Mouse (Mus musculus) fibroblast of lung, adult 2 months (primary cell): ENCODE measurements around the gene Prph2.

Experiments used
- DNase-seq: peaks from one replicate; pipeline ENCODE4 v3.0.0-alpha.2; 2011; ENCODE audit warnings: low read depth

Prph2 gene

DNA sequence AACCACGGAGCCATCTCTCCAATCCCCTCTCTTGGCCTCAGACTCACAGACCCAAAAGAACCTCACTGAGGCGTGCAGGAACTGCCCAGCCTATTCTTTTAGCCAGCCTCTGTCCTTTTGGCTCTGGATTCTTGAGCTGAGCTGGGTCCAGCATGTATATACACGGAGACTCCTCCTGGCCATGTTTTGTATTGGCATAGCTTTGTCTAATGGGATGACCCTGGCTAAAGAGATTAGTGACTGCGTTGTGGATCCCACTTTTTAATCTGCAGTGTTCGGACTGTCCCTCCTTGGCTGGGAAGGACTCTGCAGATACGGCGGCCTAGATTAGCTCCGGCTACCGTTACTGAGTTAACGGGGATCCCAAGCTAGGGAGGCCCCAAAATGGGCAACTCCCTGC, at the start of gene Prph2:
Prph2 (plus strand) TSS at position 274 of the 400 bp plus-strand sequence.
- DNase-seq = no peak

DNA sequence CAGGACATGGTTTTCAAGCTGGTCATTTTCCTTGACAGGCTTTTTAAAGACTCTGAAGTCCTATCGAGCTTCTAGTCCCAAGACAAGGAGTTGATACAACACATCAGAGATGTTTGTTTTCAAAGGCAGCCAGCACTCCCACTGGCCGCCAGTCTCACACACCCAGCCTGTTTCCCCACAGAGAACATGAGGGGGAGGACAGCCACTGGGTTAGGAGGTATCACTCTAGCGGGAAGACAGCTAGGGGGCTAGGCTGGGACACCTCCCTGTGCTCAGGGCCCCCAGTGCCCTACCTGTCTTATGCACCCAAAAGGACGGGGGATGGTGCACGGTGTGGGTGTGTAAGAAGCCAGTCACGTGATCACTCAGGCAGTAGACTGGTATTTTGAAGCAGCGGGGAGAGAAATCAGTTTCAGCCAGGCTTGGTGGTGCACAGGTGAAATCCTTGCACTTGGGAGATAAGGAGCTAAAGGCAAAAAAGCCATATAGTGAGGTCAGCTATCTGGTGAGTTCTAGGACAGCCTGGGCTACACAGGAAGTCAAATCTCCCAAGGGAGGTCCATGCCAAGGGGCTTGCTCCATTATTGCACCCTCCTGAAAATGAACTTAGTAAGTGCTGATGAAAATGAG, 45.6 kb upstream of the Prph2 start:
- DNase-seq = no peak

DNA sequence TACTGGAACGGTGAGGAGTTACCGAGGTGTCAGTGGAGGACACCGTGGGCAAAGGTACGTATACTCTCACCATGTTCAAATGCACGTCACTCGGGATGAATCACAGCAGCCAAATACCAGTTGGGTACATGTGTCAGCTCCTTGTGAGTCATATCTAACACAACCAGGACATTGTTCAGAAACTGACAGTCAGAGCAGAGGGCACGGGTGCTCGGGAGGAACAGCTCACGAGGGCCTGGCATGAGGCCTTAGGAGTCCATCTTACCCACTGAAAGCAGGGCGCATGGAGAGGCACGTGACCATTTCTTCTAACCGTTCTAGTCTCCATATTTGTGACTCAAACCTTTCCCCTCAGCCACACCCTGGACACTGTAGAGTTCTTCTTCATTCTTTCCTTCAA, 43.4 kb upstream of the Prph2 start:
- peak; percentile 82 for DNase-seq

DNA sequence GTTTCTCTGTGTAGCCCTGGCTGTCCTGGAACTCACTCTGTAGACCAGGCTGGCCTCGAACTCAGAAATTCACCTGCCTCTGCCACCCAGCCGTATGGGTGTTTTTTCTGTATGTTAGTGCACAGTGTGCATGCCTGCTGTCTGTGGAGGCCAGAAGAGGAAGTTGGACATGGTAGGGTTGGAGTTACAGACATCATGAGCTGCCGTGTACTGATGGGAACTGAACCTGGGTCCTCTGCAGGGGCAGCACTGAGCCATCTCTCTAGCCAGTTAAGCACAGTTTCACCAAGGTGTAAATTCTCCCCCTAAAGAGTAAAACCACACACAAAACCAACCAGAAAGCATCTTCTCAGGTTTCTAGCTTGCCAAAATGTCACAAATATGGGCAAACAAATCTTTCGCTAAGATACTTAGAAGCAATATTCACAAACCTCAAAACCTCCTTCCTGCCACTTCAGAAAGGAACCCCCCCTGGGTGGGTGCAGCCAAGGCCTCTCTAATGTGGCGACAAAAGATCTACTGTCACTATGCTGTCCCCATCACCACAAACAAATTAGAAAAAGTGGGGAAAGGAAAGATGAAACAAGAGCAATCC, 40.0 kb upstream of the Prph2 start:
- DNase-seq = no peak

DNA sequence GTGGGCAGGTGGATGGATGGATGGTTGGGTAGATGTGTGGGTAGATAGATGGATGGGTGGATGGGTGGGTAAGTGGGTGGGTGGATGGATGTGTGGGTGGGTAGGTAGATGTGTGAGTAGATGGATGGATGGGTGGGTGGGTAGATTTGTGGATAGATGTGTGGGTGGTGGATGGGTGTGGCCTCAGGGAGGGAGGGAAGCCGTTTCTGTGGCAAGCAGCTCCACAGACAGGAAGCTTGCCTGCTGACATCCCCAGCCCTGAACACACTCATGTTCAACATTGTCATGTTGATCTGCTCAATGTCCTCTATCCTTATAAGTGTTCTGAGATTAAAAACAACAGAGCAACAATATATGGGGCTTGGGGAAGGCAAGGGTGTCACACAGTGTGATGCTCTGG, 39.3 kb upstream of the Prph2 start:
- no peak for DNase-seq

DNA sequence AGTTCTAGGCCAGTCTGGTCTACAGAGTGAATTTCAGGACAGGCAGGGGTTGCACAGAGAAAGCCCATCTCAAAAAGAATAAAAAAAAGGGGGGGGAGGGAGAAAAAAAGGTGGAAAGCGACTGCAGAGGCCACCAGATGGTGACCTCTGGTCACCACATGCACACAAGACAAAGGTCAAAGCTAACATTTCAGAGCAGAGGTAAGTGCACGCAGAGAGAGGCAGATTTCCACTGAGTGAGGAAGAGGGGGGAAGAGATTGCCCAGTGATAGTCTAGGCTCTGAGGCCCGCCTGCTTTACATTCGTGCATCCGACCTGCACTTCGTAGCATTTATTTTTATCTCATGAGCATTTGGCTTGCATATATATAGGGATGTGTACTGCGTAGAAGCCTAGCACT, 37.5 kb upstream of the Prph2 start:
- no peak for DNase-seq

DNA sequence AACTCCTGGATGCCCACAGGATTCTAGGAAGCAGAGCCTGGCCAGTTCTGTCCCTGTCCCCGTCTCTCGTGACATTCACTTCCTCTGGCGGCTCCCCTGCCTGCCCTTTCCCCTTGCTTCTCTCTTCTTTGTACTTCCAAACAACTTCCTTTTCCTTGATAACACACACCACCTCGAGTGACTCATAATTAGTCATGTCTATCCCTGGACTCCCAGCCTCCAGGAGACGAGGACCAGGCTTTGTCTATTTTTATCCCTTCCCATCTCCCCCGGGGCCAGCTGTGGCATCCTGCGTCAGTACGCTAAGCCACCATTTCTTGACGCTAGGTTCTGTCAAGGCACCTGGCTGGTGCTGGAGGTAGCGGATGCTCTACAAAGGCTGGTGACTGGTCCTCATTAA, 36.1 kb upstream of the Prph2 start:
- DNase-seq = no peak

DNA sequence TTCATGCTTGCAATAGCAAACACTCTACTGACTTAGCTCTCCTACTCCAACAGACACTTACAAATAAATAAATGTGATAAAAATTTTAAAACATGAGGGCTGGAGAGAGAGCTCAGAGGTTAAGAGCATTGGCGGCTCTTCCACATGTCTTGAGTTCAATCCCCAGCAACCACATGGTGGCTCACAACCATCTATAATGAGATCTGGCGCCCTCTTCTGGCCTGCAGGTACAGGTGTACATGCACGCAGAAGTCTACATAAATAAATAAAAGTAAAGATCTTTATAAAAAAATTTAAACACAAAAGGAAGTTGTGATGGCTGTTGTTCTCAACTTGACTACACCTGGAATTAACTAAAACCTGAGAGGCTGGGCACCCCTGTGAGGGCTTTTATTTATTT, 34.6 kb upstream of the Prph2 start:
- DNase-seq = no peak

DNA sequence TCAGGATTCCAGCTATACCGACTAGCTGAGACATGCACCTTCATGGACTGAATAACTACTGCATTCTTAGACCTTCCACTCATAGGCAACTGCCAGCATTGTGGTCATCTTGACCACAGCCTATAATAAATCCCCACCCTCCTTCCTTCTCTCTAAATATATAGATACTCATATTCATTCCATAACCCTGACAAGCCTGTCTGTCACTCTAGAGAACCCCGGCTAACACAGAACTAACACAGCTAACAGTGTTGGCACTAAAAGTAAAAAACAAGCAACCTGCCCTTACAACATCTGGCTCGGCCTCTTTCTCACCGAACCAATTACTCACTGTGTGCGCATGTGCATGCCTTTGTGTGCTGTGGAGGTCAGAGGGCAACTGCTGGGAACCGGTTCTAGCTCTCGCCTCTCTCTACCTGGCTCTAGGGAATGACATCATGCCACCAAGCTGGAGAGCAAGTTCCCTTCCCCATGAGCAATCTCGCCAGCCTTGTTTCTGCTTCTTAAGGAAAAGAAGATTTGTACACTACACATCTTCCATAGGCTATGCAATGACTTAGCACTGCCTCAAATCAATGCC, 33.8 kb upstream of the Prph2 start:
- peak; percentile 73 for DNase-seq

DNA sequence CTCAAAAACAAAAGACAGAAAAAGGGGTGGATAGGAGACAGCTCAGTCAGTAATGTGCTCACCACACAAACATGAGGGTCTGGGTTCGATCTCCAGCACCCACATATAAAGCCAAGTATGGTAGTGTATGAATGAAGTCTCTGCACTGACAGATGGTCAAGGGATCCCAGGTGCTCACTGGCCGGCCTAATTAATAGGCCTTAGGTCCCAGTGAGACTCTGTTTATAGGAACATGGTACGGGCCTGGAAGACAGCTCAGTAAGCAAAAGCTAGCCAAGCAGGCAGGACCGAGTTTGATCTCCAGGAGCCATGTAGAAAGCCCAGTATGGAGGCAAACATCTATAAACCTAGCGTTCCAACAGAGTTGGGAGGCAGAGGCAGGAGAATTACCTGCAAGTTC, 33.2 kb upstream of the Prph2 start:
- DNase-seq = no peak

DNA sequence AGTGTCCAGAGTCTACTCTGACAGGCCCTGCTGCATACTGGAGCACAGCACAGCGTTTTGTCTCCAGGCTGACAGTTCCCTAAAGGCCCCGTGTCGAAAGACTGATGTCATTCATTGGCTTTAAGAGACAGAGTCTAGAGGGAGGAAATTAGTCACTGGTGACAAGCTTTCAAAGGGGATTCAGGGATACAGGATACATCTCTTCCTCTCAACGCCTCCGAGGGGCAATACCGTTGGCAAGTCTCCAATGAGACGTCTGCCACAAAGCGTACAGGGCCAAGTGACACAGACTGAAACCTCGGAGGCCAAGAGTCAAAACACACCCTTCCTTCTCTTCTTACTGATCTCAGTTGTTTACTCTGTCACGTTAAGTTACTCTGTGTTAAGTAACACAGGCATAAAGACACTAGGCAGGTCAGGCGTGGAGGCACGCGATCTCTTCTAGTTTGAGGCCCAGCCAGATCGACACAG, 30.4 kb upstream of the Prph2 start:
- DNase-seq = no peak

DNA sequence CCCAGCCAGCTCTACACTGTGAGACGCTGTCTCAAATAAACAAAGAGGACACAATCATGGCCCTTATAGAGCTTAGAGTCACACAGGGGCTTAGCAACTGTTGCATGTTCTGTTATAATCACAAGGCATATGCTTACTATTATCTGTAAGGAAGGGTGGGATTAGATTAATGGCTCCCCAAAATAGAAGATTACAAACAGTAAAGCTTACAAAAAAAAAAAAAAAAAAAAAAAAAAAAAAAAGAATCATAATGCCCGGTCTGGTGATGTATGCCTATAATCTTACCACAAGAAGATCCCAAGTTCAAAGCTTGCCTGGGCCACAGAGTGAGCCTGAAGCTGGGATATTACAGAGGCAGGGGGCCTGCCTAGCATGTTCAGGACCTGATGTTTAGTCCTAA, 29.9 kb upstream of the Prph2 start:
- DNase-seq = no peak

DNA sequence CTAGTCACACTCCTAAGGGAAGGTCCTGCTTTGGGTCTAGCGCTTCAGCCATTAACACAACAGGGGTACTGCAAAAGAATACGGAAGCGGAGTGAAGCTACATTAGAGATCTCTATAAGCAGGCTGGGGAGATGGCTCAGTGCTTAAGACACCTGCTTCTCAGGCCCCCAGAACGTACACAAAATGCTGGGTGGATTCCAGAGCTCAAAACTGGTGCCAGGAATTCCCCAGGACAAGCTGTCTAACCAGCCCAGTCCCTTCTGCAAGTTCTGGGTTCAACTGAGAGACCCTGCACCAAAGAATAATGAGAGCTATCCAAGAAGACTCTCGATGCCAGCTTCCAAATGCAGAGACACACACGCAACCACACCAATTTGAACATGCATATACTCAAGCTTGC, 28.5 kb upstream of the Prph2 start:
- DNase-seq = no peak

DNA sequence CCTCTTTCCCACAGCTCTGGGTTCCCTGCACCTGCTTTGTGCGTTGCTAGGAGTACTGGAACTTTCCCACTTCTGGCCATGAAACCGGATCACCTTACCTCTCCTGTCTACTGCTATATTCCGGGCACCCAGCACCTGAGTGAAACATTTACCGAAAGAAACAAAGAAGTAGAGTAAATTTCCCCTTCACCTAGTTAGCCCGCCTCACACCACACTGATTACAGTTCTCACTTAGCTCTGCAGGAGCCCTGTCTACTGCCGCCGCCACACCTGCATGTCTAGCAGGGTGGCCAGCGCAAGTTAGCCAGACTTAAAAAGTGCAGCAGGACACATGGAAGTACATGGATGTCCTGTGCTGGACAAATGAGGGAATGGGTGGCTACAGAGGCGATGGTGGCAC, 27.2 kb upstream of the Prph2 start:
- DNase-seq = no peak

DNA sequence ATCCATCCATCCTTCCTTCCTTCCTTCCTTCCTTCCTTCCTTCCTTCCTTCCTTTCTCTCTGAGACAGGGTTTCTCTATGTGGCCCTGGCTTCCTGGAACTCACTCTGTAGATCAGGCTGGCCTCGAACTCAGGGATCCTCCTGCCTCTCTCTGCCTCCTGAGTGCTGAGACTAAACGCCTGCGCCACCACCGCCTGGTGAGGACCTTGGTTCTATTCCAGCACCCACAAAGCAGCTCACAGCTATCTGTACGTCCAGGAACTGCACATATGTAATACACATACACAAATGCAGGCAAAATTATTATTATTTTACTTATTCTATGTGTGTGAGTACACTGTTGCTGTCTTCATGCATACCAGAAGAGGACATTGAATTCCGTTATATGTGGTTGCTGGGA, 25.5 kb upstream of the Prph2 start:
- DNase-seq = no peak

DNA sequence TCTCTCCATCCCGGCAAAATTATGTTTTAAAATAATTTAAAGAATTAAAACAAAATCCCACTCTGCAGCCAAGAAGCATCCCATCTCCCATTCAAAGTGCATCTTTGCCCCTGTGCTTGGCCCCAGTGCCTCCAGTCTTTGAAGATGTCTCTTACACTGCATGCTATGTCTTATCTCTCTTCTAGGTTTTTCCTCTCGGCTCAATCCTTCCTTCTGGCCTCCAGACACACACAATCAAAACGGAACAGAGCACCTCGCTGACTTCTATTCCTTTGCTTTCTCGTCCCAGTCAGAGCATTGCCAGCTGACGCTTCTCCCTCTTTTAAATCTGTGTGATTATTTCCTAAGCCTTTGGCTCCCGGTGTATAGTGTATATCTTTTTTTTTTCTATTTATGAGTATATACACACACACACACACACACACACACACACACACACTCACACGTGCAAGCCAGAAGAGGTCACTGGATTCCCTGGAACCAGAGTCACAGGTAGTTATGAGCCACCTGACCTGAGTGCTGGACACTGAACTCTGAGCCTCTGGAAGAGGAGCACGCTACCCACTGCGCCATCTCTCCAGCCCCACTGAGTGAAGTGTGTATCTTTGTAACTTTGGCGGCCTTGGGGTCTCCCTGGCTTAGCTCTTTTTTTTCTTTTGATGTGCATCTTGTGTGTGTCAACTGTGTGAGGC, 24.9 kb upstream of the Prph2 start:
- no peak for DNase-seq

DNA sequence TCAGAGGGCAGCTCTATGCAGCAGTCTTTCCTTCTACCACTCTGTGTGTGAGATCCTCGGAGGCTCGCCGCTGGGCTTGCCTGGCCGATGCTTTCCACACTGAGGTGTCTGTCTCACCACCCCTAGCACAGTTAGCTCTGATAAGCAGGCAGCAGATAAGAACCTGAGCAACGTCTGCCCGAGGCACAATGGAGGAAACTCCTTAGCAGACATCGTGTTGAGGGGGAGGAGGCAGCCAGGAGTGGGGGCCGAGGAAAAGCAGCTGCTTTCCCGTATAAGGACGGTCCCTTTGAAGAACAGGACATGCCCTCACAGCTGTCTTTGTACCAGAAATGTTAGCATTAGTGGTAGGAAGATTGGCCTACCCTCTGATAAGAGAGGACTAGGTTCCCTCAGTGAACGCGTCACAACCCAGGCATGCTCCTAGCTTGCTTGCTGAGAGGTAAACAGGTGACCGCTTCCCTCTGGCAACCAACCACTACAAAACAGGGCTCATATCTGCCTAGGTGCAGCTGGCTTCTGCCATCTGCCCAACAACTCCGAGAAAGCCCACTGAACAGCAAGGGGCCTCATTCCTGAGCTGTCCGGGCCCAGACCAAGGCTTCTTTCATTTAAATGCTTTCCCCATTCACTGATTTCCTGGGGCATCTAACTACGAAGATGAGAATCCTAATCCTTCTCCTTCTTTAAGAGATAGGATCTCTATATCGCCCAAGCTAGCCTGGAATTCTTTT, 24.2 kb upstream of the Prph2 start:
- DNase-seq = no peak

DNA sequence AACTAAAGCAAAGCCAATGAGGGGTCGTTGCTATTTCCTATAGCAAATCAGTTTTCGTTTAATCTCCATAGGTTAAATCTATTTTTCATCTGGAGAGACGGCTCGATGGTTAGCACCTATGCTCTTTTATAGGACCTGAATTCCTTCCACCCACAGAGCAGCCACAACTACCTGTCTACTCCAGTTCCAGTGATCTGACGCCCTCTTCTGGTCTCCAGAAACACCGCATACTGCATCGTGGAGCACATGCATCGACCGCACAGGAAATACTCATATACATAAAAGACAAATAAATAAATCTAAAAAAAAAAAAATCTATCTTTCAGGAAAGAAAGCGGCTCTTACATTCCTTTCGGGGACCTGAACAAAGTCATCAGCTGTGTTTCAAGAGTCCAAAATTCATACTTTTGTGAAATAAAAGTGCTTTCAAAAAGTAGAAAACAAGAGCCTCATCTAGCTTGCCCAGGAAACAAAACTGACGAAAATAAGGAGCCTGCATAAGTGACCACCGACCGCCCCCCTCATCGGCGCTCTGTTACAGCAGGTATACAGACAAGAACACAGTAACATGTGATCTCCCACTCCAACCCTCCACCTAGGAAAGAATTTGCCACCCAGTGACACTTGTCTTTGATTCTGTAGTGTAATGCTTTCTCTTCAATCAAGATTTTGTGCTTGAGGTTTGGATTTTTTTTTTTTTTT, 21.6 kb upstream of the Prph2 start:
- DNase-seq = peak; percentile 35

DNA sequence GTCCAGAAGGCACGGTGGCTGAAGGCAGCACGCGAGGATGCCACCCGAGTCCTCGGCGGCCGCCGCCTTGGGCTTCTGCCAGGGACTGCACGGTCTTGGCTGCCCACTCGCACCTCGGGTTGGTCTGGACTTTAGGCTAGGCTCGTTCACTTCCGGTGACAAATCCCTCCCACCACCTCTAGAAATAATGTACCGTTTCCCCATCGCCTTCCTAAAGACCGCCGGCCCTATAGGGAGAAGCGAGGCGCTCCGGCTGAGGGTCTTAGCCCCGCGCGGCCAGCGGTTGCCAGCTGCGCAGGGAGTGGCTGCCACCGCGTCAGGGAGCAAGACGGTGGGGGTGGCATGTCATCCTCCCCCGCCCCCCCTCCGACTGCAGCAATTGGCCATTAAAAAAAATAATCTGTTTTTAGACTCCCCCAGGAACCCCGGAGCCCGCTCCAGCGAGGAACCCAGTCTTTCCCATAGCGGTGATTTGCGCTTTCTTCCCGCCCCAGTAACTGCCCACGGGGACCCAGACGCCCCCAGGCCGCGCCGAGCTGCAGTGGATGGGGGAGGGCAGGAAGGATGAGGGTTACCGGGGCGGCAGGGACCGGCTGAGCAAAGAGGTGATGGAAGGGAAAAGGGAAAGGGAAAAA, 20.7 kb upstream of the Prph2 start:
- peak; percentile 57 for DNase-seq

DNA sequence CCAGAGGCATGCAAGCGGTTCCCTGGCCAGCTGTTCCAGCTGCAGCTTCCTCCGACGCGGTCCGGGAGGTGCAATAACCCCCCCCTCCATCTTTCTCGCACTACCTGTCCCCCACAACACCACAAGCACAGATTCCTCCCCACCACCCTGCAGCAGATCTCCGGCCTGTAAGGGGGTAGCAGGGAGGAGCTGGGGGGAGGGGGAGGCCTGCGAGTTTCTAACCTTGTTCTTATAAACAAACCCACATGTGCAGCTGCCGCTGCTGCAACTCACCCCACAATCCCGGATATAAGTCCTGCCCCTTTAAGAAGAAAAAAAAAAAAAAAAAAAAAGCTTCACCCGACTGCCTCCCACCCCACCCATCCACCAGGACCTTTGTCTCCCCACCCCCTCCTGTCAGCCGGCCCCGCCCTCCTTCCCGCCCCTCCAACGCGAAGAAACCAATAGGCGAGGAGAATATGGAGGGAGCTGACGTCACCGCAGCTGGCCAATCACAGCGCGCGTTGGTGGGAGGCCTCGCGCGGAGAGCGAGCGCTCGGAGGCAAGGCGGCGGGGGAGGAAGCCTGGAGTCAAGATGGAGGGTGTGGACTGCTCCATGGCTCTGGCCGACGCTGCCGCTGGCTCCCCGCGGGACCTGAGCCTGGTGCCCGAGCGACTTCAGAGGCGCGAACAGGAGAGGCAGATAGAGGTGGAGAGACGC, 20.0 kb upstream of the Prph2 start, which contains the start of gene Tbcc:
Tbcc (plus strand) TSS at position 569 of the 700 bp plus-strand sequence.
- peak; percentile 92 for DNase-seq
